Mouse (Mus musculus): Measurements from ENCODE around the gene Cic.
A peak's percentile ranks its signal among the peaks of the same experiment; 100 is the strongest.

Cic gene

GRCm38 (mm10) chr7:25267301-25267750 lies at the start of gene Cic:
Gene Cic, plus strand, starts transcription at chr7:25267704.
- peak; percentile 99 to 100 for DNase-seq

GRCm38 (mm10) chr7:25218705-25219415 lies 48.6 kb upstream of the Cic start:
- peak in 1 of 2 experiments; percentile 53 for DNase-seq

DNA sequence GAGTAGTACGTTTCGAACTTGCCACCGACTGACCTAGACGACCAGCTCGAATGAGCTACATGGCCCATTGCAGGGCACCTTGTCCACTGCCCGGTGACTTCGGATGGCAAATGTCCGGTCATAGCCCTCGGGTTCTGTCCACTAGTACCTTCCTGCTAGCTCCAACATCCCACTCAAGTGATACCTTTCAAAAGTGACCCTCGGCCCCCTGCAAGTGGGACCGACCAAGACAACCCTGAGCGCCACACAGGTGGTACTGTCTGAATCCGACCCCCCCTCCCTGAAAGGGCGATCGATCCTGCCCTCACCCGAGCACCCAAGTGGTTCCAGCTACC lies 48.1 kb upstream of the Cic start:
- no peak for DNase-seq

DNA sequence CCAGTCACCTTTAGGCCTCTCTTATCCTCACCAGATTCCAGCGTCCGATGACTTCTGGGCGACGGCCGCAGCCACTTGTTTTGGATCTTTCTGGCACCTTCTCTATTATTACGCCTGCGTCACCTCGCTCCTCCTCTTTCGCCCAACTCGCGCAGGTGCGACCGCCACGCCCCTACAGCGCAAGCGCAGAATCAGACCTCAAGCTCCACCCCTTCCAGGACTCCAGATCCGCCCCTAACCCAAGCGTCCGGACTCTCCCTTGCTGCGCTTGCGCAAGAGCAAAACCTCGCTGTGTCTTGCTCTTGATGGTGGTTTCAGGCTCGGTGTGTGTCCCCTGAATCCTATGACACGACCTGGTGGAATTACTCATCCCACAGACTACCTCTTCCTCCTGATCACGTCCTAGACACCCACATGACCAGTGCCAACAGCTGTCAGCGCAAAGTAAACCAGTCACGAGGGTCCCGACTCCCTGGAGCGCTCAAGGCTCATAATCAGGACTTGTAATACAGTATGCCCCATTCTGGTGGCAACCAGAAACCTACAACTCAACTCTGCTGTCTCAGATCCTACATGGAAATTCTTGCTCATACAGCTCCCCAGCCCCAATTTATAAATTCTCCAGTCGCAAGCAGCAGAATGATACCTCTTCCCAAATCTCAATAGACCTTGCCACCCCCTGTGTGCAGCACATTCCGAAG lies 47.6 kb upstream of the Cic start:
- peak; percentile 98 for DNase-seq

DNA sequence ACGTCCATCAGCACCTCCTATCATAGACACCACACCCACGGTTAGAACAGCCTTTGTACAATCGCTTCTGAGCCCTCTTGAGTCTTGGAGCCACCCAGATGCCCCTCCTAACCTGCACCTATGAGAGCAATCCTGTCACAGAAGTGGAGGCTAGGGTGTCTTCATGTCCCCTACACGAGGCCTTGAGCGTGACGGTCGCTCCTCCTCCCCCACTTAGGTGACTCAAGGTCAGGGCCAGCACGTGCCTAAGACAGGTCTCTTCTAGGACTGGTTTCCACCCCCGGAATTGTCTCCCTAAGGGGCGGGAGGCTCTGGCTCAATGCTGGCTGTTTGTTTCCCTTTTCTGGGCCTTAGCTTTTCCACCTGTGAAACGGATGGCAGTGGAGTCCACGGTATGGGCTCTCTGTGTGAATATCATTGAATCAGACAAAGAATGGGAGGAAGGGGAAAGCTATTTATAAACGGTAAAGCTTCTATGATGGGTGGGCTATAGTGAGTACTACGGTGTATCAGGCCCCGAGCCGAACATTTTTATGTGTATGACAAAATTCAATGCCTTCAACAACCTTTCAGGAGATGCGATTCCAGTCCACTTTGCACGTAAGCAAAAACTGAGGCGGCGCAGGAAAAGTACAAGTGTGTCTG lies 46.9 kb upstream of the Cic start, which contains the start of gene Dedd2:
TSS of gene Dedd2 (minus strand) at position 159 of the 645 bp plus-strand sequence.
- DNase-seq: peak; percentile 57 to 66

DNA sequence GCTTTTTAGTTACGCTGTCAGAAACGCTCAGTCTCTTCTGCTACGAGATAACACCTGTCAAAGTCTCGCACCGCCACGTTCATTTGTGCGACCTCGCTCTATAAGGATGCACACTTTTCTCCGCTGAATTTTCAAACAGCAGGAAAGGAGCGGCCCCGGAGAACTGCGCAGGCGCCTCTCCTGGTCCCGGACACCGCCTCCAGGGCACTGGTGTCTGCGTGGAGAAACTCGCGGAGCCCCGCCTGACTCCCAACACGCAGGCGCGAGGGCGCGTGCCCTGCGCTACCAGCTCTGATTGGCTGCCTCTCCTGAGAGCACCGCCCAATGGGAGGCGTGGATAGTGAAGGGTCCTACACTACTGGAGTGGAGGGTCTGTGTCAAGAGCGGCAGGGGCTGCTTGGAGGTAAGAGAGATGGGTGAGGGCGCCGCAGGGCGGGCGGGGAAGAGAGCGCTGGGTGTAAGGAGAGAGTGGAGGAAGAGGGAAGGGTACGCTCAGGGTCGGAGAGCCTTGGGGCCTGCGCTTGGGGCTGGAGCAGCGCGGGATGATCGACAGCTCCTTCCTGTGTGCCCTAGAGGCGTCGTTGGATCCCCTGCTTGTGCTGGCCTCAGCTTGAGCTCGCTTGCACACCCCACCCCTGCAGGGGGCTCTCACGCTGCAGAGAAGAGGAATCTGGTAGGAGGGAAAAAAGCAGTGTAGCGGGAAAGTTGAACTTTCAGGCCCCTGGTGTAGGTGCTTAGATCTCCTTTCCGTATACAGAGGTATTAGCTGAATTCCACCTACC lies 46.2 kb upstream of the Cic start, which contains the start of gene Zfp526:
TSS of gene Zfp526 (plus strand) at position 324 of the 782 bp plus-strand sequence.
- DNase-seq: peak; percentile 99

- DNase-seq: no peak
Observed at GRCm38 (mm10) chr7:25222275-25222967, 45.1 kb upstream of the Cic start.

DNA sequence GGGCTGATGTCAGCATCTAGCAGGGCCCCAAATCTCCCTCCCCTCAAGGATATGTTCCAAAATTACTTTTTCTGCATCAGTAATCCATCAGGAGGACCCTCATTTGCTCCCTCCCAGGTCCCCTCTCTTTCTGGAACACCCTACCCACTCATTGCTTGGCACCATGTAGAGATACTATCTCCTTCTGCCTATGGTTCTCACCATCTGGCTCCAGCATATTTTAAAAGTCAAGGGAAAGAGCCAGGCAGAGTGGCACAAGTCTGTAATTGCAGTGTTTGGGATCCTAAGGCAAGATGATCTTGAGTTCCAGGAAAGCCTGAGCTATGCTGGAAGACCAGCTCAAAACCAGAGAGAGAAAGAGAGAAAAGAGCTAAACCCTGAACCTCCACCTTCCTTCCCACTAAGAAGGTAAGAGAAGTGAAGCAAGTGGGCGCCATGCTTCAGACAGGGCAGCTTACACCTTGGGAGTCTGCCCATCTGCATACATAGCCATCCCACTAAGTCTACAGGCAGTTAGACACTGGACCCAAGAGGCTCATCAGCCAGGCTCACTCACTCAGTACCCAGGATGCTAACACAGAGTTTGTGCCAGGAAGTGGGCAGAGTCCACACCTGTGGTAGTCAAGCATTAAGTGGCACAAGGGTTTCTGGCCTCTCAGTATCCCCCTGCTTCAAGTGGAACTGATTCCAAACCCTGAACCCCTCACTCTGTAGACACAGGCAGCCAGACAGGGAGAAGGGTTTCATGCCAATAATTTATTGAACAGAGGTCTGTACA lies 39.8 kb upstream of the Cic start:
- no peak for DNase-seq

DNA sequence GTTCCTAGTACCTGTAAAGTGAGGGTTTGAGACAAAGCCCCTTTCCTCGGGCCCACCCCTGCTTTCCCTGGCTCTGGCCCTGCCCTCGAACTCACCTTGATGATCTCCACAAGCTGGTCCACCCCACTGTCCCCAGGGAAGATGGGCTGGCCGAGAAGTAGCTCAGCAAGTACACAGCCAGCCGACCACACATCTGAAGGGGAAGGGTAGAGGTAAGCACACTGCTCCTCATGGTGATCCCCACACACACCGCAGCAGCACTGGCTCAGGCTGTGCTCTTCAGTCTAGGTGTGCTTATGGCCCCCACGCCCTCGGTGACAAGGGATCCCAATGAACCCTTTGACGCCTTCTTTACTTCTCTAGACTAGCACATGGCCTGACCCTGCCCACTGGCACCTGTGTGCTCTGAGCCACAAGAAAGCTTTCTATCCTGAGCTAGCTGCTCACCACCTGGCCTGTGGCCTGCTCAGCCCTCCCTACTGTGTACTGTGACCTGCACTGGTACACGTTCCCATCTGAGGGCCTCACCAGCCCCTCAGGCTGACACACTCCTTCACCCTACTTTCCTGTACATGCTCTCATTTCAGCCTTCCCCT lies 36.7 kb upstream of the Cic start:
- no peak for DNase-seq

DNA sequence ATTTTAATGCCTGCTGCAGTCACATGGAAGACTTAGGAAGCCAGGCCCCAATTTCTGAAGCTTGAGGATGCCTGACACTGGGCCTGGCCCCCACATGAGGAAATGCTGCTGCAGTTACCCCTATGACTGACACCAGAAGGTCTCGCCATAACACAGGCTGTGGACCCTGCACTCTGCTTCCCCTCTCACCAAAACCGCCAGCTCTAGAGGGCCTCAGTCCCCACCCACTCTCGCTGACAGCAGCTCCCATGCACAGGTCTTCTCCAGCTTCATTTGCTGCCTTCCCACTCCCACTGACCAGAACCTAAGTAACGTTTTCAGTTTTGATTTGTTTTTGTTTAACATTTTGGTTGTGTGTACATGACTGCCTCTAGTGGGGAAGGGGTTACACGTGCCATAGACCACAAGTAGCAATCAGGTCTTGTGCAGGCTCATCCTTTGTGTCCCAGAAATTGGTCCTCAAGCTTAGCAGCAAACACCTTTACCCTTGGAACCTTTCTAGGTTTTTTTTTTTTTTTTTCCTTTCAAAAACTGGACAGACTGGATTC lies 35.3 kb upstream of the Cic start:
- no peak for DNase-seq

- DNase-seq: no peak
Observed at GRCm38 (mm10) chr7:25233061-25233460, 34.4 kb upstream of the Cic start.

DNA sequence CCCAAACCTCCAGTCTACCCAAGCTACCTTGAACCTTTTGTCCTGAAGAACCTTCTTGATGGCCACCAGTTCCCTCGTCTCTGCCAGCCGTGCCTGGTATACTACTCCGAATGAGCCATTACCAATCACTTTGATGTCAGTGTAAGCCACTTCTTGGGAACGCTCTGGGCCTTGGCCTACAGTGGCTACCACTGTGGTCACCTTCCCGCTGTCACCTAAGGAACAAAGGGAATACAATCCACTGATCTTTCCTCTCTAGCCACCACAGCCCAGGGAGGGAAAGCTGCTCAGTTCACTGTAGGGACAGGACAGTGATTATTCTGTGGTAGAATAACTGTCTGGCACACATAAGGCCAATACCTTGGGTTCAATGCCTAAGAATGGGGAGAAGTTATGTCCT lies 32.0 kb upstream of the Cic start:
- no peak for DNase-seq

DNA sequence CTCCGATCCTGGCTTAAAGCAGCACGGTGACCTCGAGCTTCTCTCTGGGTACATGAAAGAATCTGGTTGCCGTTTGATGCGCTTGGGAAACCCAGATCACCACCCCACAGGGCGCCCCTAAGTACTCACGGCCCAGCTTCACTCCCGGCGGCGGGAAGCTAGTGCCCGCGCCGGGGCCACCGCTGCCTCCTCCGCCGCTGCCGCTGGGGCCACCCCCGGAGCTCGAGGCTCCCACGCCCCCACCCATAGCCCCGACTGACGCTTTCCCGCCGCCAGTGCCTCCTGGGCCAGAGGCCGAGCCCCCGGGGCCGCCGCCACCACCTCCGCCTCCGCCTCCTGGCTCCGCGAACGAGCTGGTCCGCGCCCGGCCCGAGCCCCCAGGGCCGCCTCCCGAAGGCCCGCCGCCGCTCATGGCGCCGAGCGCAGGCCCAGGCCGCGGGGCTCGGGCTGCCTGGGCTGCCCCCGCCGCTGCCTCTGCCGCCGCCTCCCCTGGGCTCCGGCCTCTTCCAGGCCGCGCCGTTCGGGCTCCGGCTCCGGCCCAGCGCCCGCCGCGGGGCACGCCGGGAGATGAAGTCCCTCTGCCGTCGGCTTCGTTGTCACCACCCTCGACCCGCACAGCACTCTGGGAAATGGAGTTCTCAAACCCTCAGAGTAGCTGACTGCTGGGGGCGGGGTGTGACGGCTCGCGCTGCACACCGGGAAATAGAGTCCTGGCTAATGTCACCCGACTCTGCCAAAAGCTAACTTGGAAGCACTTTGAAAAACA lies 30.1 kb upstream of the Cic start, which contains the start of gene Gsk3a:
TSS of gene Gsk3a (minus strand) at position 603 of the 766 bp plus-strand sequence.
- DNase-seq: peak; percentile 99

DNA sequence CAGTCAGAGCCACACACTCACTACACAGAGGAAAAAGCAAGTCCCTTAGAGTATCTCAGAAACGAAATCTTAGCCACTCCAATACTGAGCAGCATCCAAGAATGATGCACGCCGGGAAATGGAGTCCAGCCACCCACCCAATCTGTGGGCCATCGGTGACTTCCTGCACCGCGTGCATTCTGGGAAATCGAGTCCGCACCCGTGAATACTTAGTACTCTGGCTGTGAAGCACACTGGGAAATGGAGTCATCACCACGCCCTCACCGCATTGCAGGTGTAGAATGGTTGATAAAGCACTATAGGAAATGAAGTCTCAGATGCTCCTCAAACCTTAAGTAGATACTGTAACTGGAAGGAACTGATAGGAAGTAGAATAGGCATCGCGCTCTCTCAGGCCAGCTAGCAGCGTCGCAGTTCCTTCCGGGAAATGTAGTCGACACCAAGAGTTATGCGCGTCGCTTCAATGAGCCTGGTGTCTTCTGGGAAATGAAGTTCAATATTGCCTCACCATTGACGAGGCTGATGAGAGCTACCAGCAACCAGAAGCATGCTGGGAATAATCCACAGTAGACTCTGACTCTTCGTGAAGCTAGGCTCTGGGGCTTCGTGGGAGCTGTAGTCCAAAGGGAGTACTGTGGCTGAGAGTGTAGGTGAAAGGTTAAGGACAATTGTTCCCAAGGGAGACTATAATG lies 29.3 kb upstream of the Cic start:
- DNase-seq: peak; percentile 95 to 96

DNA sequence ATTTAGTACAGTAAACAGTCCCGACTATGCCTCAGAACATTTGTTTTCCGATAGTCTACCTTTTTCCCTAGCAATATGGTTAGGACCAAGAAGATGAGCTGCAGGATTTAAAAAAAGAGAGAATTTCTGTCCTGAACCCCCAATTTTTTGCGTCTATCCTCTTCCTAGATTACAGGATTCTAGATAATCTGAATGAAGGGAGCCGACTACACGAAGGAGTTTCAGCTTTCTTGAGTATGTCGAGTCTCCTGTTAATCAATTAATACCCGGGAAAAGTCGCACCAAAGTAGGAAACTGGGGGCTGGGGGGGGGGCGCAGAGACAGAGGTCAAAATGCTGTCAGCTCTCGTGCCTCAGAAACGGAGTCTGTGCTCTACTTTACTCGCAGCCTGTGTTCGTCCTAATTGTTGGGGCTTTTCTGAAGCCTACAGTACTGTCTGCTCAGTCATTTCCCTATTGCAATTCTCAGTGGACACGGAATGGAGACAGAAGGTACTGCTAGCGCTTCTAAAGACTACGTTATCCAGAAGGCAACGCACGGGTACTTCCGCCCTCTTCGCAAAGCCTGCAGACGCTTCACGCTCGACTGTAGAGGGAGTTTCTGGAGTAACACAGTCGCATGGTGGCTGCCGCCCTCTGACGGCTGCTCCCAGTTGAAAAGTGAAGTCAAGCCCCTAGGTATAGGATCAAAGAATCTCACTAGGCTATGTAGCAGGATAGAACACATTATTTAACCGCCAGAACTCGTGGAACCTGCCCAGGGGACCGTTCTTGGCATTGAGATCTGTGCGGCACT lies 28.5 kb upstream of the Cic start:
- peak; percentile 92 to 94 for DNase-seq

DNA sequence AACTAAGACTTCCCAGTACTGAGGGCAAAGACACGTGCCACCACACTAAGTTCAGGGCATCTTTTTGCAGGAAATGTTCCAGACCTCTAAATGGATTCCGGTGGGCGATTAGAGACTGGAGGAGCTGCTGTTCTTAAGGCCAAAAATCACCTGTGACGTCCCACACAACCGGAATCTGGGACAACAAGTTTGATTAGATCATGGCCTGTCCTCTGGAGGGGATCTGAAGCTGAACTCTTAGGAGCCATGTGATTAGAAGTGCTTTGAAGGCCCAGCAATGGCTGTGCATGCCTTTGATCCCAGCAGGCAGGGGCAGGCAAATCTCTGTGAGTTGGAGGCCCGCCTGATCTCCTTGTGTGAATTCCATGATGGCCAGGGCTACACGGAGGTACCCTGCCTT lies 26.9 kb upstream of the Cic start:
- DNase-seq: no peak

DNA sequence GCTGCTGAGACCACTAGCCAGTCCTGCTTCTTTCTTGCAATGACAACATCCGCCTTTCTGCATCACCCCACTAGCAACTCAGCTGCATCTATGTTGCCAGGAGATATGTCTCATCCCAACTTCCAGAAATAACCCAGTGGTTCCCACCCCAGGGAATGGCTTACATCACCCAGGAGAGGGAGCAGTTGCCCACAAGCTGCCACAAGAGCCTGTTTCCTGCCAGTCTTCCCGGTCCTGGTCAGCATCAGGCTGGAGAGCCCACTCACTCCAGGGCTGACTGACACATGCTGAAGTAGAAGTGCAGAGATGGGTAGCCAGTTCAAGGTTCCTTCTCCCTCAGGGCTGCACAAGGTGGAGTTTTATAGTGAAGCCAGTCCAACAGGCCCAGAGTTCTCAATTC lies 26.4 kb upstream of the Cic start:
- DNase-seq: peak; percentile 65 to 72

DNA sequence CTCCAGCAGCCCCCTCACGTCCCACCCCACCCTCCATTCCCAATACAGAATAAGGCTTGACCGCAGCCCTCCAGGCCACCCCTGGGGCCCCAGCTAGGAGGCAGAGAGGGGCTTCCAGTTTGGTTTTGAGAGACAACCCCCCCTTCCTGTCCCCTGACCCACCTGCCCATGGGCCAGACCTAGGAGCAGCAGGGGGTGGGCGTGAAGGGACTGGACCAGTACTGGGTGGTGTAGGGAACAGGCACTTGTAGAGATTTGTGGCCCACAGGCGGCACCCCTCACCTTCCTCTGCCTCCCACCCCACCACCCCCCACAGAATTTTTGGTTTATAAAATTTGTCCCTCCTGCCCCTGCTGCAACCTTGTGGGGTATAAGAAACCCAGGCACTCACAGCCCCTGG lies 24.1 kb upstream of the Cic start:
- DNase-seq: no peak
